Mouse (Mus musculus) adrenal gland, postnatal 25 days (tissue): Measurements from ENCODE around the gene Setdb2. TPM values are rescaled to one million over a fixed set of nuclear protein-coding genes. Genes with fewer than 3 reads are reported as not detected.

Experiments
- DNase-seq: peaks from one replicate; pipeline ENCODE4 v3.0.0; 2021; ENCODE audit warnings: mixed read lengths
- total RNA-seq: library from RNA; stranded (reverse); gene quantifications from 2 replicates; pipeline ENCODE4 v1.2.3, GENCODE M21; 2021

The Setdb2 gene
- total RNA-seq, 1 experiment from 2014 or later = 9.7 TPM

DNA sequence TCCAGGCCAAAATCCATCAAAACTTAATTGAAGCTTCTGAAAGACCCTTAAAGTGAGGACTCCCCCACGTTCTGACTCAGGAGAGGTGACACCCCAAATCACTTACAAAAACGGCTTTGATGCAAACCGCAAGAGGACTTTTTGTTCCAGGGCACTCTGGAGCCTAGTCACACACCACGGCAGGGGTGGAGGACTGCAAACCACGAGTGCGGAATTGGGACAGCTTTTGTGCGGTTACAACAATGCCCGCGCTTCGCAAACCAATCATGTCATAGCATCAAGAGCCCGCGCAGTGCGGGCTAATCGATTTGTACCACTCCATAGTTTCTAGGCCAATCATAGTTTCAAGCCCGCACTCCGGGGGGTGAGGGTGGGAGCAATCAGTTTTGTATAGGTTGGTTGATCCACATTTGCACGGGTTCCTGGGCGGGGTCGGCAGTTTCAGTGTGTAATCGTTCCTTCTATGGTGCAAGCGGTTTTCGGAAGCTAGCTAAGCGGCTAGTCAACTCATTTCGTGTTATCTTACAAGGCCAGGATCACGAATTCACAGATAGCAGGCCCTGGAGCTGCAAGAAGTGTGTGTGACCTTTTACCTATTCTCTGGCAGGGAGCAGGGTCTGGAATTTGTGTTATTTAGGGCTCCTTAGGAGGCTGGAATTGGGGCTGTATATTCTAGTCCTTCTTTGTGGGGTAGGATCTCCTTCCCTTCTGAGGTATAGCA is 70.2 kb downstream of the Setdb2 start:
- no peak for DNase-seq

DNA sequence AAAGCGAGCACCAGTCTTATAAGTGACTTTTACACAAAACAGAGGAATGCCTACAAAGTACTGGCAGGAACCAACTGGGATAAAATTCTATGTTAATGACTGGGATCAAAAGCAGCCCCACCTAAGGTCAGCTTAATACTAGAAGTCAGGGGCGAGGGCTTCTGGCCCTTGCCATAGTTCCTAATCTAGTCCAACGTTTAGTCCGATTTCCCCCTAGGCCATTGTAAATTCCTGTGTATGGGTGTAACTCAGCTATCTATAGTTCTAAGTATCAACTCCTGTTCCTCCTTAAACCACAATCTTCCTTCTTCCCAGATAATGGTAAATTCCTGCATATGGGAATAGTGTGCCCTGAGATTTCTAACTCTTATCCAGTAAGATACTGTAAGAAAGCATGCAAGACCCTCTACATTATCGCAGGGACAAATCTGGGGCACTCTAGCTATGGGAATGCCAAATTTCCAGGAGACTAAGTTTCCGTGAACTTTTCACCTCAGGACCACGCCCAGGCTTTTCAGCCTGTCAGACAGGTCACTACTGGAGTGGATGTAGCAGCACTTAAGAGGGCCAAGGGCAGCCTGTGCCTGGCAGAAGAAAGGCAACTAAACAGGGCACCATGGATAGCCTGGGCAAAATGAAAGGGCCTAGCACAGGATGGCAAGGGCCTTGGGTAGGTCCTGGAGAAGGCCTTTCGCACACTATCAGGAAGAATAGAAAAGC is 74.1 kb downstream of the Setdb2 start:
- DNase-seq = no peak

DNA sequence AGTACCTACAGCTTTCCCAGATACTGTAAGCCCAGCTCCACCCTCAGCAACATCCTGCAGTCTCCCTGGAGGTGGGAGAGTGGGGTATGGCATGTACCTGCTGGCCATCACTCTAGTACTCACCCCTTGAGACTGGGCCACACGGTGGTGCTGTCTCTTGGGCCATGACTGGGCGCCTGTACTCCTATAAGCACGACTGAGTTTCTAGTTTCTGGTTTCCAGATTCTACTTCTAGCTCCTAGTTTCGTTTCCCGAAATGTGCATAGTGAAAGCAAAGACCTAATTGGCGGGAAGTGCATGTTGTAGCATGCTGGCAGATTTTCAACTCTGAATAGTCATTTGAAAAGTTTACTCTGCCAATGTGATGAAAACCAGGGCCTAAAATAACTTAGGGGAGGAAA is 75.4 kb downstream of the Setdb2 start, which contains the start of gene Phf11d:
Phf11d (minus strand) TSS at position 227 of the 401 bp plus-strand sequence.
- peak; percentile 8 for DNase-seq

Other genes with a start within 250 kb of the Setdb2 start
- 36.4 and 39.8 TPM in 2 replicates for gene Rcbtb1, start 239.7 kb downstream of the Setdb2 start, total RNA-seq
- gene Gm6904, start 180.7 kb downstream of the Setdb2 start, total RNA-seq = not detected in 2 replicates
- gene Phf11a, start 143.4 kb downstream of the Setdb2 start, total RNA-seq = 0.55 TPM in 1 of 2 replicates, not detected in the other
- gene Phf11b, start 99.5 kb downstream of the Setdb2 start, total RNA-seq = 2.4 TPM in 1 of 2 replicates, not detected in the other
- gene Phf11d, start 75.4 kb downstream of the Setdb2 start, total RNA-seq = 3.9 and 6.1 TPM in 2 replicates
- 0.82 and 1.7 TPM in 2 replicates for gene Phf11c, start 45.5 kb downstream of the Setdb2 start, total RNA-seq
- 31.8 and 37.9 TPM in 2 replicates for gene Cab39l, start 88 bp upstream of the Setdb2 start, total RNA-seq
- gene Cdadc1, start 157.1 kb upstream of the Setdb2 start, total RNA-seq = 64.0 and 73.2 TPM in 2 replicates
- 1.5 and 2.1 TPM in 2 replicates for gene Shisa2, start 184.4 kb upstream of the Setdb2 start, total RNA-seq